Mouse (Mus musculus): ENCODE results near the gene Gm6993. TPM values are rescaled to one million over a fixed set of nuclear protein-coding genes. Genes with fewer than 3 reads are reported as not detected.

Gm6993 gene
- total RNA-seq, 2 experiments from 2014 or later = not detected

- no peak for DNase-seq
Measured at GRCm38 (mm10) chr12:31241595-31242342, 1.2 kb downstream of the Gm6993 start.

GRCm38 (mm10) chr12:31244001-31244400 lies 3.4 kb downstream of the Gm6993 start:
- DNase-seq = no peak

DNA sequence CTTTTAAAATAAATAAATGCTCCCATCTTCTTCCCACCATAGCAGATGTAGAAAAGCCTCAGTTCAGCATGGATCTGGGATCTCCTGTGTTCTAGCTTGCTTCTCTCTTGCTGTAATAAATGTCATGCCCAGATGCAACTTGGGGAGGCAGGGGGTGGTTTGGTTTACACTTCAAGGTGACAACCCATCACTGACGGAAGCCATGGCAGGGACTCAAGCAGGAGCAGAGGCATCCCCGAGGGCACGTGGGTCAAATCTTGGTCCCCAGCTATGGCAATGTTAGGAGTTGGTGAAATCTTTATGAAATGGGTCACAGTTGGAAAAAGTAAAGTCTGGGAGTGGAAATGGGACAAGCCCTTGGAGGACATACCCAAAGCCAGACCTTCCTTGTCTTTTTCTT lies 4.1 kb downstream of the Gm6993 start:
- DNase-seq = no peak

- no peak for DNase-seq
Measured at GRCm38 (mm10) chr12:31246153-31246552, 5.6 kb downstream of the Gm6993 start.

DNA sequence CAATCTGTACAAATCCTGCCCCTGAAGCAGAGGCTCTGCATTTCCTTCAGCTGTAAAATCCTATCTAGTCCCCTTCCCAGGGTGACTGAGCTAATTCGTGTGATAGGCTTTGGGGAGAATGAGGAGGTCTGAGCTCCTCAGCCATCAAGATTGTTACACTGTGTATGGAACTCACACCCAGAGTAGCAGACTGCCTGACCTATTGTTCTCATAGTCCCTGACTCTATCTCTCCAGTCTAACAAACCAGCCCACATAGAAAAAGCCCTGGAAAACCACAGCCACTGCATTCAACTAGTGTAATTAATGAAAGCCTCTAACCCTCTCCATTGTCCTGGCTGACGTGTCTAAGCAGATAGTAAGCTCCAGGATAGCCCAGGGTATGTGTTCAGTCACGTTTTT lies 6.0 kb downstream of the Gm6993 start:
- DNase-seq = no peak

- peak; percentile 60 to 61 for DNase-seq
Measured at GRCm38 (mm10) chr12:31248165-31248564, 7.6 kb downstream of the Gm6993 start.

DNA sequence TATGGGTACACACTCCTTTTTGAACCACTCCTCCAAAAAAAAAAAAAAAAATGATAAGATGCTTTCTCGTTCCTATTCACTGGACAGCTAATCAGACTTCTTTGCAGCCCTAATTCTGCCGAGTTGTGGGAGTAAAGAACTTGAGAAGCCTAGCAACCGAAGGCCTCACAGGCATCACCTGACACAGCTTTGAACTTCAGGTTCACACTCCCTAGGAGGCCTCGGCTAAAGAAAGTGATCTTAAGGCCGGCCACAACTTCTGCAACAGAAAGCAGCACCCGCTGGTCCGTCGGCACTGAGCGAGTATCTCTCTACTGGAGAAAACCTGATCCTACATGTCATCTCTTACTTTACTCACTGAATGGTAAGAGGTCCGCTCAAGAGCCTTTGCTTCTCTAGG lies 8.1 kb downstream of the Gm6993 start:
- no peak for DNase-seq

GRCm38 (mm10) chr12:31252259-31252658 lies 11.7 kb downstream of the Gm6993 start:
- DNase-seq = no peak

DNA sequence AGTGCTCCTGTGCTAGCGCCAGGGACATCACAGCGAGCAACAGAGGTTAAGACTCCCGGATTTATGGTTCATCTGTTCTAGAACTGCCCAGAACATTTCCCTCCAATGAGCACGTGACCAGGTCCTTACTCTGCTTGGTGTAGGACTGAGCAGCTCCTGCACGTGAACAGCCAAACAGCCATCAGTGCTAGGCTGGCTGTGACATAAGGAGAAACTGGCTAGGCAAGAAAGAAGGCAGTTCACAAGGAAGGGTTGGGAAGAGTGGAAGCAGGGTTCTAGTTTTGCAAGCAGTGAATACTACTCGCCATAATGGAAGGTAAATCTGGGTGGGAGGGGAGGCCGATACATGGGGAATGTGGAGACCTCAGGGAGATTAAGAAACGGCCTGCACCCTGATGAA lies 14.4 kb downstream of the Gm6993 start:
- no peak for DNase-seq

DNA sequence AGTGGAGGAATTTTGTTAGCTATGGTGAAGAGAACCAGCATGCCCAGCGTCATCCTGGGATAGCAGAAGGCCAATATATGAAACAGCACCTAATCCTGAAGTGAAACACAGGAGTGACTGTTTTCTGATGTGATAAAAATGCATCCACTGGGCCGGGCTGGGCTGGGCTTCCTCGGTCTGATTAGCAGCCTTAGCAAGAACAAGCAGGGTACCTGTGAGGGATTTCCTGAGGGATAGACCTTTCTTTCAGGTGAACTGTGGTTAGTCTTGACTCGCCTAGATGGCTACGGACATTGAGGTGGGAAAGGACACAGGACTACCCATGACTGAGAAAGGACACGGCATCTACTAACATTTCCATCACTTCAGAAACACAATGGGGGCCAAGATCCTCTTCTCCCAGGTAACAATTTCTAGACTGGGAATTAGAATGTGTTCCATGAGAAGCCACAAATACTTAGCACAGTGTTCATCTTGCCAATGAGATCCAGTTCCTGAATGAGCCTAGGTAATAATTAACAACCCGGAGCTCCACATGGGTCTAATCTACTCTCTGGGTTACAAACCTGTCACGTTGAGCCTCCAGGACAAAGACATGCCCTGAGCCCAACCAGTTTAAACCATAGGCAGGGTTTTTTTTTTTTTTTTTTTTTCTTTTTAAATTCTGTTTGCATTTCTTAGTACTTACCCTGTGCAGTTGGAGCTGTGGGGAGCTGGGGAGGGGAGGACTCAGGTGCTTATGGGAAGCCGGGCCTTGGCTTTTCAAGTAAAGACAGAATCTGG lies 15.7 kb downstream of the Gm6993 start:
- no peak for DNase-seq

DNA sequence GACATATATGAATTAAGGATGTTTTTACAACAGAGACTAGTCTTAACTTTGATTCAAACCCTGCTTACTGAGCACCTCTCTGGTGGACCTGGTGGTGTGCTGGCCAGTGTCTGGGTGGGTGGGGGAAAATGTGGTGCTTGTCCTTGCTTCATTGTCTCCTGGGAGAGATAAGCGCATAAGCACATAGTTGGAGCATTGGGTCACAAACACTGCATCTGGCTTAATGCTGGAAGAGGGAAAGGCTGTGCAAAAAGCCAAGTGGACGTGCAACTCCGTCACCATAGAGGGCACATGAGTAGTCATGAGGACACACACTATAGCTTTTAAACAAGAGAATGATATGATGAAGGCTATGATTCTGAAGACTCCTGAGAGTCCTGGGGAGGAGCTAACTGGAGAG lies 21.3 kb downstream of the Gm6993 start:
- DNase-seq = peak in 1 of 2 experiments; percentile 72

- DNase-seq = no peak
Measured at GRCm38 (mm10) chr12:31263921-31264320, 23.4 kb downstream of the Gm6993 start.

DNA sequence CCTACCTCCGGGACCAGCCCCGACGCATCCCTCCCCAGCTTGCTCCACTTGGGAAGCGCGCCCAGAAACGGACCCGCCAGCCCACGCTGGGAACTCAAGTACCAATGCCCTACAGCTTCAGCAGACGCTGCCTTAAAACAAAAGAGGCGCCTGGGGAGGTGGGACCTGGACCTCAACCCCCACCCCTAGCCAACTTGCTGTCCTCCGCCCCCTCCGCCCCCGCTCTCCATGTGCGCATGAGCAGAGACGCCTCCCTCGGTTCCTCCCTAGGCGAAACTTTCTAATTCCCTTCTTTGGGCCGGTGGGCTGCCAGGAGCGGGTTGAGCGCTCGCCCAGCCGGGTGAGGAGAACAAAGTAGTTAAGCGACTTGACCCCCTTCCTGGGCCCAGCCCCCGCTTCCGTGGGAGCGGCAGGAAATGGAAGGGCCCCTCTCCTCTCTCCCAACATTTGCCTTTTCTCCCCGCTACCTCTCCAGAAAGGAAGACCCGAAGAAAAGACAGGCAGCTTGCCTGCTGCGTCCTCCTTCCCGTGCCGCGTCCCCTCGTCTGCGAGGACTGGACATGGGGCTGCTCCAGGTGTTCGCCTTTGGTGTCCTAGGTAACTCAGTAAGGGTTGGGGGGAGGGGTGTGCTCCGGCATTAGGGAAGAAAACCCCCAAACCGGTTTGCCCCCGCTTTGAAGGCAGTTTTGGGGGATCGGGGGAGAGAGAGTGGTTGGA lies 24.6 kb downstream of the Gm6993 start, which contains the start of gene Lamb1:
Gene Lamb1, plus strand, starts transcription at position 230 of the 717 bp plus-strand sequence.
- peak; percentile 80 to 86 for DNase-seq

- DNase-seq = peak in 1 of 2 experiments; percentile 54
Measured at GRCm38 (mm10) chr12:31265722-31266431, 25.3 kb downstream of the Gm6993 start.

DNA sequence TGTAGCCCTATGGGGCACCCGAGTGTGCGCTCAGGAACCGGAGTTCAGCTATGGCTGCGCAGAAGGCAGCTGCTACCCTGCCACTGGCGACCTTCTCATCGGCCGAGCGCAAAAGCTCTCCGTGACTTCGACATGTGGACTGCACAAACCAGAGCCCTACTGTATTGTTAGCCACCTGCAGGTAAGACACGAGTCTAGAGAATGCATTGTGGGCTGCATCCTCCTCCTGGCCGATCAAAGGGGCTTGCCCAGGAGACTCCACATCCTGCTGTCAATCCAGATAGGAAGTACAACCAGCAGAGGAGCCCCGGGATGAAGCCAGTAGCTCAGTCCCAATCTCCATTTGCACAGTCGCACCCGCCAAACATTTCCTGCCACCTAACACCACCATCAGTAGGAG lies 26.1 kb downstream of the Gm6993 start:
- DNase-seq = peak; percentile 27 to 45

- no peak for DNase-seq
Measured at GRCm38 (mm10) chr12:31267363-31267762, 26.8 kb downstream of the Gm6993 start.

DNA sequence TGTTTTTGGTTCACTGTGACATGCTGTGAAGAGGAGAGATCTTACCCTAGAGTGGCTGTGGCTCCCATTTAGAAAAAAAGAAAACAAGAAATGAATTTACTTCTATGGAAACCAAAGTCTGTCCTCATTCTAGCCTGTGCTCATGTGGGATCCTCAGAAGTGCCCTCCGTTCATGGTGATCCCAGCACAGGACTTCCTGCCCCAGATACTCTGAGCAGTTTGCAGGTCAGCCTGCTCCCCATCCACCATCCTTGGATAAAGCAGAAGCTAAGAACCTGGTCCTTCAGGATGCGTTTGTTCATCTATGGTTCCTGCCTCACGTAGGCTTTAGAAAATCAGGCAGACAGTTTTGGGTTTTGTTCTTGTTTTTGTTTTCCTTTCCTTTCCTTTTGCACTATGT lies 27.7 kb downstream of the Gm6993 start:
- no peak for DNase-seq

- no peak for DNase-seq
Measured at GRCm38 (mm10) chr12:31269020-31269597, 28.5 kb downstream of the Gm6993 start.

DNA sequence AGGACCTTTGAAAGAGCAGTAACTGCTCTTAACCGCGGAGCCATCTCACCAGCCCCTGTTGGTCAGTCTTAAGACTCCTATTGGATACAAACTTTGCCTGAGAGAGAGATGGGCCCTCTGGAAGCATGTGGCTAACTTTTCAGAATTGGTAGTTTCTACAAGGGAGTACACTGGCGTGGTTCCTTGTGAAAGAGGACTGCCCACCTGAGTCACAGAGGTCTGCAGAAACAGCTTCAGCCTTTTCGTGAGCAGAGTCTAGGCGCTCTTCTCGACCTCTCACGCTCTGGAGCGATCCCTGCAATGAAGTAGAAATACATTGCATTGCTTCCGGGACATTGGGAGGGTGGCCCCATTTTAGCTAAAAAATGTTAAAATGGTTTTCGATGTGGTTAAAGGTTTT lies 29.8 kb downstream of the Gm6993 start:
- DNase-seq = no peak

DNA sequence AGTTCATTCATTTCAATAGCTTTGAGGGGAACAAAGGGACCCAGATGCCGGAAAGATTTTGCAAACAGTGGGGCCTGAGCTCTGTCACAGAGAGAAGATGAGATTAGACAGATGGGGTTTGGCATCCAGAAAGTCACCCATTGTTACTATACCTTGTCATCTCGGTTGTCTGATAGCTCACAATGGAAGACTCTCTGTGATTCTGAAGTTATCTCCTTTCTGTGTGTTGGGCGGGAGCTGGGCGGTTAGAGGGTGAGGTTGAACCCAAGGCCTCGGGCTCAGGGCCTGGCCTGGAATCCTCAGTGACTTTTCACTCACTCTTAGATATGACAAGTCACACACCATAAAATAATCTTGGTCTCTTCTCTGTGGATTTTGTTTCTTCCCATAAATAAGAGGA lies 30.2 kb downstream of the Gm6993 start:
- no peak for DNase-seq

DNA sequence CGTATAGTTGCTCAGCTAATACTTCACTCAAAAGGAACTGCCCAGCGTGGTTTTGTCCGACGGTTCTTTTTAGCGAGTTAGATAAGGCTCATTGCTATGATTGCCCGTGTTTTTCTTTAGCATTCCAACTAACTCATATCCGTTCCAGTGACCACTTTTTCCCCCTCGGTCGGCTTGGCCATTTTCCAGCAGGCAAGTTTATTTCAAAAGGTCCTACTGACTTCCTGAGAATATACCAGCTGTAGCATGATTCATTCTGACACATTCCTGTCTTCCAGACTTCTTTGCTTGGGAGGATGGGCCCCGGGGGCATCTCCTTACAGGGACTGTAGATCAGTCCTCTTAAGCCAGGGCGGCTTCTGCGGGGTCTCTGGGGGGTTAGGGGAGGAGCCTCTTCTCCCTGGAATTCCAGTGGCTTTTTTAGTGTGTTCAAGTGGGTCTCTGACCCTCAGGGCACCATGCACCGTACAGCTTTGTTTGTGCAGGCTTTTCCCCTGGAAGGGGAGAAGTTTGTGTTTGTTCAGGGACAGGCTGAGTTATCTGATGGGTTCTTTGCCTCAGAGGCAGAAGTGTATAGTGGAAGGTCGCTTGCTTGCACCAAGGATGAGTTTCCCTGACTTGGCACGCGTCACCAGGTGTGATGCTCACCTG lies 30.9 kb downstream of the Gm6993 start:
- DNase-seq = peak; percentile 71 to 73

Measured in heart, adult 18-20 months (tissue).